Mouse (Mus musculus): Measurements from ENCODE around the gene Amt.

Amt gene

DNA sequence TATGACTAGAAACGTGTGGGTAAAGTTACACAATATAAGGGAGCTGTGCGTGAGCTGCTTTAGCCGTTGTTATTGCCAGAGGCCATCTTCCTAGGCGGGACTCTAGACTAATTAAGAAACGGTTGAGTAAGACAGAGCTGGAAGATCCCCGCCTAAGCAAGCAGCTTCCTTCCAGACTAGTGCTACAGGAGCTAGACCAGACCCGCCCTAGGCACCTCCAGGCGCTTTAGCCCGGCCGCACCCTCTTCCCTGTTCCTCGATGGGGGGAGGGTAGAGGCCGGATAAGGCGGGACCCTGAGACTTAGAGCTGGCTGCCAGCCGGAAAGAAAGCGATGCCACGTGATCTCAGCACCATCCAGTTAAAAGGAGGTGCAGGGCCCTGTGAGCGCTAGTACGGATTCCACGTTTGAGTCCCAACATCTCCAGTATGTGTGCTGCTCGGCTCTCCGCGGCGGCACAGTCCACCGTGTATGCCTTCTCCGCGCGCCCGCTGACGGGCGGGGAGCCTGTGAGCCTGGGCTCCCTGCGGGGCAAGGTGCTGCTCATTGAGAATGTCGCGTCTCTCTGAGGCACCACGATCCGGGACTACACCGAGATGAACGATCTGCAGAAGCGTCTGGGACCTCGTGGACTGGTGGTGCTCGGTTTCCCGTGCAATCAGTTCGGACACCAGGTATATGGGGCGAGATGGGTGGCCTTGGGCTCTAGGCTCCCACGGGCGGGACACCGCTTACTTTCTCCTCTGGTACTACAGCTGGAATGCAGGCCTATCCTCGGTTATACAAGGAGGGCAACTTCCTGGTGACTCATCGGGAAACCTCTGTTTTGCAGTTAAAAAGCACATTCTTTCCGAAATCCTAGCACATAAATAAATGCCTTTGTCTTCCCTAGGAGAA lies 42.5 kb downstream of the Amt start, which contains the start of gene Gpx1:
Gene Gpx1, plus strand, starts transcription at position 18 of the 896 bp plus-strand sequence.
- peak; percentile 94 to 95 for DNase-seq (ENCODE audit: low spot score in 2 of 2)

DNA sequence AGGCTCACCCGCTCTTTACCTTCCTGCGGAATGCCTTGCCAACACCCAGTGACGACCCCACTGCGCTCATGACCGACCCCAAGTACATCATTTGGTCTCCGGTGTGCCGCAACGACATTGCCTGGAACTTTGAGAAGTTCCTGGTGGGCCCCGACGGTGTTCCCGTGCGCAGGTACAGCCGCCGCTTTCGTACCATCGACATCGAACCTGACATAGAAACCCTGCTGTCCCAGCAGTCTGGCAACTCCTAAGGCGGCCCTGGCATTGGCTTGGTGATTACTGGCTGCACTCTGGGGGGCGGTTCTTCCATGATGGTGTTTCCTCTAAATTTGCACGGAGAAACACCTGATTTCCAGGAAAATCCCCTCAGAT lies 43.2 kb downstream of the Amt start:
- peak; percentile 61 to 85 for DNase-seq (ENCODE audit: low spot score in 2 of 2)

DNA sequence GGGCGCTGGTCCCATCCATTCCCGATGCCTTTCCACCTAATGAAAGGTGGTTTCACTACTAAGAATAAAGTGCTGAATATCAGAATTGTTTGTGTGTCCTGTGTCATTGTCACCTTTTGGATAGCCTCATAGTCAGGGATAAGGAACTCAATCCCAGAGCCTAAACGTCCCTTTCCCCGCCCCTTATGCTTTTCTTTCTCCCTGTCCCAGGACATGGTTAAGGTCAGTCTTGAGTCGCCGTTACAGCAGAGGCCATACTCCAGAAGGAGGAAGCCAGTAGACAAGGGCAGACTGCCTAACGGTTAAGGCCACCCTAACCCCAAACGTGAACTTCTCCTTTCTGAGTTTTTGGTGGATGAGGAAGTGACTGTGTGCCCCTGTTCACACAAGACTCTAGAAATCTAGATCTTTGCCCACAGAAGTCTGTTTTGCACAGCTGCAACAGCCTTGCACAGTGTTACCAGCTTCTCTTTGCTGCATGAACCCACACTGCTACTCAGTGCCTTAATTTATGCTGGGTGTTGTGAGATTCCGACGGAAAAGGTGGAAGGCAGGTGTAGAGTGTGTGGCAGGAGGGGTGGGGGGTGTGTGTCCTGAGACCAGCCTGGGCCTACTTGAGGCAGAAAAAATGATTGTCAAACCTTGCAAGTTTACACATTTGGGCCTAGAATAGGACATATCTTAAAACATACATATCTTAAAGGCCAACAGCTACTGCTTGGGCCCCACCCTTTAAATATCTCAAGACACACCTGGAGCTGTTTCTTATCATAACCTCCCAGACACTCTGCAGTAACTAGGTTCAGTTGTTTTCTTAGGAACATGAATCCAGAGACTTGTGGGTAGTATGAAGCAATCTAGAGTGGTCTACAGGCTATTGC lies 43.8 kb downstream of the Amt start:
- DNase-seq (ENCODE audit: low spot score in 2 of 2): peak; percentile 61 to 82

DNA sequence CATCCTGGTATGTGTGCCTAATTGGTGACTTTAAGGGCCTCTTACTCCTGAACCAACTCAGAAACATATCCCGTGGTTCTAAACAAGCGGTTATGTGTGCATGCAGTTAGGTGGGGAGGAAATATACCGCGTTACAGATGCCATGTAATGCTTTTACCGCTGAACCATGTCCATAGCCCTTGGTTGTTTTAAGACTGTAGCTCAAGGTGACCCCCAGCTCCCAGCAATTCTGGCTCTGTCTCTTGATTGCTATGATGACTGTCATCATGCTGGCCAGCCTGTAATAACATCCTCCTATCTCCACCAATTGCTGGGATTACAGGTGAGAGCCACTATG lies 44.5 kb downstream of the Amt start:
- DNase-seq (ENCODE audit: low spot score in 2 of 2): peak in 1 of 2 experiments; percentile 69

DNA sequence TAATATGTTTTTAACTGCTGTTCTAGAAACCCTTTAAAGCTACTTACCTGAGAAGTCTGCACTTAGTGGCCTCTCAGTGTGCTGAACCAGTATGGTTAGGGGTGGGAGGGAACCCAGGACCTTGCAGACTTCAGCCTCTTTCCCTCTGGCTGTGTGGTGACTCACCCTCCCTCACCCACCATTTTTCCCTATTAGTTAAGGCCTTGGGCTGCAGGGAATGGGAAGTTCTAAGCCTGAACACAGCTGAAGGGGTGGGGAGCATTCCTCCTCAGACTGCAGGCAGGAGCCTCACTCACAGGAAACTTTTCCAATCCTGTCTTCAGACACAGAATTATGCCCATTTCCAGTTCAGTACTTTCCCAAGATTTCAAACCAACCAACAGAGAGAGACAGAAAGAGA lies 45.1 kb downstream of the Amt start:
- DNase-seq (ENCODE audit: low spot score in 2 of 2): no peak

DNA sequence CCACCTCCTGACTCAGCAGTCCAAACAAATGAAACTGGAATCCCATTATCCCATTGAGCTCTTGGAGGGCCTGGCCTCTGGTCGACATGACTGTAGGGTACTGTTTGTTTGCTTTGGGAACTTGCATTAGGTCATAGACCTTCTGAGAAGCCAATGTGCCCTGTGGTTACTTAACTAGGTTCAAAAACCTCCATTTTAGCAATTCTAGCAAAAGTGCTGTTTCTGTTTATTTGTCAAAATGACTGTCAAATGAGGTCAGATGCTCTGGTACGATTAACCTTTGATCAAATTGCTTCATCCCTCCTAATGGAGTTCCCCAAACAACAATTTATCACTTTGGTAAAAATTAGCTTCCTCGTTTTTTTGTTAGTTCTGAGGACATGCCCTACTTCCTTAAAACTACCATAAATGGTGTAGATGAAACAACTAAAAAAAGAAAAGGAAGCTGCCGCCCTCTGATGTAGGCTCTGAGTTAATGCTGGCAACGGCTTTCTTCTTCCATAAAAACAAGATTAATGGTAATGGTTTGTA lies 45.7 kb downstream of the Amt start:
- peak in 1 of 2 experiments; percentile 70 for DNase-seq (ENCODE audit: low spot score in 2 of 2)

DNA sequence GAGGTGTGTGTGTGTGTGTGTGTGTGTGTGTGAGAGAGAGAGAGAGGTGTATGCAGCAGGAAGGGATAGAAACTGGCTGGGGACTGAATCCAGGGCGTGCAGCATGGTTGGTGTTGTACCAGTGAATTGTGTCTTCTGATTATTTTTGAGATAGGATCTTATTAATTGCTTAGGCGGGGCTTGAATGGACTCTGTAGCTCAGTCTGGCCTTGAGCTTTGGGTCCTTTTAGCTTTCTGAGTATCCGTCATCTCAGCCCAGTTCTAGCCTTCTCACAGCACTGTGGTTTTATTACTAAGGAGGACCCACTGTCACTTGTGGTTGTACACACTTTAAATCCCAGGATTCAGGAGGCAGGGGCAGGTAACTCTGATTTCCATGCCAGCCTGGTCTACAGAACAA lies 46.7 kb downstream of the Amt start:
- no peak for DNase-seq (ENCODE audit: low spot score in 2 of 2)

DNA sequence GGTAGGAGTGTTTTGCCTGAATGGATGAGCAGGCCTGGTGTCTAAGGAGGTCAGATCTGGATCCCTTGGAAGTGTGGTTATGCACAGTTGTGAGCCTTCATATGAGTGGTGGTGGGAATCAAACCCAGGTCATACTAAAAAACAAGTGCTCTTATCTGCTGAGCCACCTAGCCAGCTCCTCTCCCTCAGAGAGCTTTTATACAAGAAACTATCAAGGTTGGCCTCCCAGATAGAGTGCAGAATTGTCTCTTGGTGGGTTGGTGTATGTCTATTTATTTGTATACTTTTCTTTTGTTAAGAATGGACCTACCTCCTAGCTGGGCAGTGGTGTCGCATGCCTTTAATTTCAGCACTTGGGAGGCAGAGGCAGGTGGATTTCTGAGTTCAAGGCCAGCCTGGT lies 47.2 kb downstream of the Amt start:
- DNase-seq (ENCODE audit: low spot score in 2 of 2): no peak

DNA sequence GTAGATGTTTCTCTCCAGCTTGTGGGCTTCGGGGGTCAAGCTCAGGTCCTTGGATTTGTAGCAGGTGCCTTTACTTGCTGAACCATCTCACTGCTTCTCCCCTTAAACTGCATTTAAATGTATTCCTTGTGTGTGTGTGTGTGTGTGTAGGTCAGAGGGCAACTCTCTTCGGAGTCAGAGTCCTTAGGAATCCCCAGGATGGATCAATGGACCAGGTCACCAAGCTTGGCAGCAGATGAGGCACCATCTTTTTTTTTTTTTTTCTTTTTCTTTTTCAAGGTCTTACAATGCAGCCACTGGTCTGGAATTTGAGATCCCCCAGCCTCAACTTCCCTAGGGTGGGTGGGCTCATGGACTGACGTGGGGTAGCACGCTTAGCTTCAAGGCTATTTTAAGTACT lies 47.8 kb downstream of the Amt start:
- DNase-seq (ENCODE audit: low spot score in 2 of 2): no peak

DNA sequence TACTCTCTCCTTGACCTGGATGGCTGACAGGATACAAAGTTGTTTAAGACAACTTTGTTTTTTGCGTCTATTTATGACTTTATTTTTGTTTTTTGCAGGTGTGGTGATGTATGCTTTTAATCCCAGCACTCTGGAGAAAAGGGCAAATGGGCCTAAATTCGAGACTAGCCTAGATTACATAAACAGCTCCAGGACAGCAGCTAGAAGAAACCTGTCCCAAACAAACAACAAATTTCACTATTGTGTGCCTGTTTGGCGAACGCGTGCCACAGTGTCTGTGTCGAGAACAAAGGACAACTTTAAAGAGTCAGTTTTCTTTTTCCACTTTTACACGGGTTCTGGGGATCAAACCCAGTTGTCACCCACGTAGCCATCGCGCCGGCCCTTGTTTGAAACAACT lies 50.4 kb downstream of the Amt start:
- DNase-seq (ENCODE audit: low spot score in 2 of 2): no peak

DNA sequence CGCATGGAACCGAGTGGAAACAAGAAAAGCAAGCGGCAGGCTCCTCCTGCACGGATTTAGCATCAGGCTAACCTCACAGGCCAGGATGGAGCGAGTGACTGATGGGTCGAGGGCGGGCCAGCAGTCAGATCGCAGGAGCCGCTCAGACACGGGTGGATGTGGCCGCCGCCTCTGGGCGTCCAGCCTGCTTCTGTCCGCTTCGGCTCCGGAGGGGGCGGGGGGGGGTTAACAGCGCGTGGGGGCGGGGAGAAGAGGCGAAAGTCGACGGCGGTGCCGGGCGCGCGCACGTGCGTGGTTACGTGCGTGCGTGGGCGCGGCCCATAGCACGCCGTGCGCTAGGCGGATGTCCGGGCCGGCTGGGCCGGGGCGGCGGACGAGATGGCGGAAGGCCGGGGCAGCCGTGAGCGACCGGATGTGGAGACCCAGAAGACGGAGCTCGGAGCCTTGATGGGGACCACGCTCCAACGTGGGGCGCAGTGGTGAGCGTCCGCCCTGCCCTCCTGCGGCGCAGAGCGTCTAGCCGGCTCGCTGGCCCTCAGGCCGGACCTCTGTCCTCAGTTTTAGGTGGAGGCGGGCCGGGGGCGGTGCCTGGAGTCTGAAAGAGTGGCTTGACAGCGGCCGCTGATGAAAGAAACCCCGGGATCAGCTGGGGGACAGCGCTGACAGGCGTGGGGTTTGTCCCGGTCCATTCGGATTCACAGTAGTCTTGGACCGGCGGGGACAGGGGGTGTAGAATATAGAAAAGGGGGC lies 51.1 kb downstream of the Amt start, which contains the start of gene Usp4:
Gene Usp4, plus strand, starts transcription at position 314 of the 750 bp plus-strand sequence.
- DNase-seq (ENCODE audit: low spot score in 2 of 2): peak; percentile 88 to 94

DNA sequence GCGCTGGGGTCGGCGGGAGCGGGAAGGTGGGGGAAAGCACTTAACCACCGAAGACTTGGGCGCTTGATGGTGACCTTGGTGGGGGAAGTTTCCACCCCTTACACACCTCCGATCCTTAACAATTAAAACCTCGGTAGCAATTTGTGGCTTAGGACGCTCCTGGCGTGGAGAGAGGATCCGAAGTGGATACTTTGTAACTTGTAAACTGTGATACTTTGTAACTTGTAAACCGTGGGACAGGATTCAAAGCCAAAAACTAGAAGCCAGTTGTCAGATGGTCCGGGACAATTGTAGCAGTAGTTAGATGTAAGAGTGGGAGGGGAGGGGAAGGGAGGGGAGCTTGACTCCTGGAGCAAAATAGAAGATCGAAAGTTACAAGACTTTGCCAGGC lies 51.6 kb downstream of the Amt start:
- DNase-seq (ENCODE audit: low spot score in 2 of 2): no peak

DNA sequence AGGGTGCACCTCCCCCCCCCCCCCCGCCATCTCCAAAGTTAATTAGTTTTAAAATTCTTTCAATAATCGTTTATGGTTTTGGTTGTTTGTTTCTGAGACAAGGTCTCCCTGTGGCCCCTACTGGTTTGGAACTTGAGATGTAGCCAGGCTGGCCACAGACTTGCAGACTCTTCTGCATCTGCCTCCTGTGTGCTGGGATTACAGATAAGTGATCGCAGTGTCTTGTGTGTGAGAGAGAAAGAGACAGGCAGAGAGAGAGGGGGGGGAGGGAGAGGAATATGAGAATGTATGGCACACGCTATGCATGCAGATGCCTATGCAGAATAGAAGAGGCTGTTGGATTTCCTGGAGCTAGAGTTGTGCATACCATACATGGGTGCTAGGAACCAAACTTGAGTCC lies 53.1 kb downstream of the Amt start:
- no peak for DNase-seq (ENCODE audit: low spot score in 2 of 2)

Measured in spleen, postnatal 4 days (tissue).